Mouse (Mus musculus) megakaryocyte, embryonic 14.5 days (primary cell): ENCODE measurements around the gene Cabp2.

Source experiments
- FLI1 ChIP-seq: IDR thresholded peaks from 2 replicates; pipeline ENCODE4 v1.6.1; 2012; ENCODE audit warnings: low read length, inconsistent platforms, mixed read lengths
- GATA1 ChIP-seq: IDR thresholded peaks from 3 replicates; pipeline ENCODE4 v1.6.1; 2012; ENCODE audit warnings: mixed read lengths, low read length, inconsistent platforms, borderline replicate concordance

GRCm38 (mm10) chr19:4086156-4086555 lies 4.8 kb downstream of the Cabp2 start:
- TF ChIP-seq GATA1 = no peak
- TF ChIP-seq FLI1 = no peak
